Mouse (Mus musculus): ENCODE results near the gene Mydgf. TPM values are rescaled to one million over a fixed set of nuclear protein-coding genes. Genes with fewer than 3 reads are reported as not detected.

Mydgf gene
- polyA plus RNA-seq, 1 experiment from 2014 or later = 109 TPM

- Histone ChIP-seq H3K4me3 (ENCODE audit: low read length) (no peak overlapping the region), H3K4me2 (replicated peaks; ENCODE audit: low read depth, low read length) (no peak overlapping the region), H3K4me1 (ENCODE audit: insufficient read depth, low read length) (no peaks in the 10 kb centered on the region), H3K9ac (replicated peaks; ENCODE audit: low read length) (no peak overlapping the region), H3K9me3 (ENCODE audit: low read length) (no peaks in the 10 kb centered on the region), H3K27me3 (ENCODE audit: insufficient read depth, low read length) (no peaks in the 10 kb centered on the region), H3K27ac (ENCODE audit: low read length) (no peak overlapping the region), H3K36me3 (ENCODE audit: insufficient read depth, low read length) (peaks cover 66% of the 10 kb centered on the region)
- 69% methylated on average over 2 of the region's 2 CpGs for WGBS
- ATAC-seq (ENCODE audit: low FRiP score, low TSS enrichment) = no peak
These were observed 13.1 kb upstream of the Mydgf start for GRCm38 (mm10) chr17:56196860-56197259.

- no peaks in the 10 kb centered on the region for H3K4me1 ChIP-seq (ENCODE audit: insufficient read depth, low read length)
- no peak overlapping the region for H3K4me2 ChIP-seq (replicated peaks; ENCODE audit: low read depth, low read length)
- WGBS = 73% methylated on average over 13 of the region's 13 CpGs
- H3K36me3 ChIP-seq (ENCODE audit: insufficient read depth, low read length) = peaks cover 65% of the 10 kb centered on the region
- peak; percentile 55; the same call in 1 of the 2 replicates for ATAC-seq (ENCODE audit: low FRiP score, low TSS enrichment)
- no peak overlapping the region for H3K27ac ChIP-seq (ENCODE audit: low read length)
- no peak overlapping the region for H3K4me3 ChIP-seq (ENCODE audit: low read length)
- H3K9me3 ChIP-seq (ENCODE audit: low read length) = no peaks in the 10 kb centered on the region
- no peak overlapping the region for H3K9ac ChIP-seq (replicated peaks; ENCODE audit: low read length)
- H3K27me3 ChIP-seq (ENCODE audit: insufficient read depth, low read length) = no peaks in the 10 kb centered on the region
These were observed 11.0 kb upstream of the Mydgf start for GRCm38 (mm10) chr17:56194765-56195164.

- no peaks in the 10 kb centered on the region for H3K4me1 ChIP-seq (ENCODE audit: insufficient read depth, low read length)
- H3K27me3 ChIP-seq (ENCODE audit: insufficient read depth, low read length) = no peaks in the 10 kb centered on the region
- no peak overlapping the region for H3K4me2 ChIP-seq (replicated peaks; ENCODE audit: low read depth, low read length)
- H3K9me3 ChIP-seq (ENCODE audit: low read length) = no peaks in the 10 kb centered on the region
- ATAC-seq (ENCODE audit: low FRiP score, low TSS enrichment) = no peak
- H3K27ac ChIP-seq (ENCODE audit: low read length) = no peak overlapping the region
- WGBS = 90% methylated on average over 12 of the region's 12 CpGs
- no peak overlapping the region for H3K9ac ChIP-seq (replicated peaks; ENCODE audit: low read length)
- H3K4me3 ChIP-seq (ENCODE audit: low read length) = no peak overlapping the region
- peaks cover 68% of the 10 kb centered on the region for H3K36me3 ChIP-seq (ENCODE audit: insufficient read depth, low read length)
These were observed 10.6 kb upstream of the Mydgf start for GRCm38 (mm10) chr17:56194357-56194756.

GRCm38 (mm10) chr17:56191266-56191665, 7.5 kb upstream of the Mydgf start:
- H3K9me3 ChIP-seq (ENCODE audit: low read length) = no peaks in the 10 kb centered on the region
- no peak for ATAC-seq (ENCODE audit: low FRiP score, low TSS enrichment)
- H3K27me3 ChIP-seq (ENCODE audit: insufficient read depth, low read length) = no peaks in the 10 kb centered on the region
- H3K4me3 ChIP-seq (ENCODE audit: low read length) = no peak overlapping the region
- H3K4me1 ChIP-seq (ENCODE audit: insufficient read depth, low read length) = no peaks in the 10 kb centered on the region
- no peak overlapping the region for H3K27ac ChIP-seq (ENCODE audit: low read length)
- no peak overlapping the region for H3K9ac ChIP-seq (replicated peaks; ENCODE audit: low read length)
- H3K36me3 ChIP-seq (ENCODE audit: insufficient read depth, low read length) = peaks cover 64% of the 10 kb centered on the region
- 88% methylated on average over 6 of the region's 6 CpGs for WGBS
- no peak overlapping the region for H3K4me2 ChIP-seq (replicated peaks; ENCODE audit: low read depth, low read length)

- H3K36me3 ChIP-seq (ENCODE audit: insufficient read depth, low read length) = peaks cover 45% of the 10 kb centered on the region
- H3K9ac ChIP-seq (replicated peaks; ENCODE audit: low read length) = 0 out of 2 replicates have a peak overlapping the region, but pooled peaks have one; percentile 18
- ATAC-seq (ENCODE audit: low FRiP score, low TSS enrichment) = peak; percentile 71
- no peaks in the 10 kb centered on the region for H3K27me3 ChIP-seq (ENCODE audit: insufficient read depth, low read length)
- H3K27ac ChIP-seq (ENCODE audit: low read length) = peak overlapping the region; percentile 75
- H3K4me3 ChIP-seq (ENCODE audit: low read length) = no peak overlapping the region
- peak overlapping the region; percentile 19; the same call in 1 of the 2 replicates for H3K4me2 ChIP-seq (replicated peaks; ENCODE audit: low read depth, low read length)
- 15% methylated on average over 11 of the region's 11 CpGs for WGBS
- no peaks in the 10 kb centered on the region for H3K9me3 ChIP-seq (ENCODE audit: low read length)
- peaks cover 28% of the 10 kb centered on the region for H3K4me1 ChIP-seq (ENCODE audit: insufficient read depth, low read length)
These were observed 1.8 kb upstream of the Mydgf start for GRCm38 (mm10) chr17:56185281-56186141.

DNA sequence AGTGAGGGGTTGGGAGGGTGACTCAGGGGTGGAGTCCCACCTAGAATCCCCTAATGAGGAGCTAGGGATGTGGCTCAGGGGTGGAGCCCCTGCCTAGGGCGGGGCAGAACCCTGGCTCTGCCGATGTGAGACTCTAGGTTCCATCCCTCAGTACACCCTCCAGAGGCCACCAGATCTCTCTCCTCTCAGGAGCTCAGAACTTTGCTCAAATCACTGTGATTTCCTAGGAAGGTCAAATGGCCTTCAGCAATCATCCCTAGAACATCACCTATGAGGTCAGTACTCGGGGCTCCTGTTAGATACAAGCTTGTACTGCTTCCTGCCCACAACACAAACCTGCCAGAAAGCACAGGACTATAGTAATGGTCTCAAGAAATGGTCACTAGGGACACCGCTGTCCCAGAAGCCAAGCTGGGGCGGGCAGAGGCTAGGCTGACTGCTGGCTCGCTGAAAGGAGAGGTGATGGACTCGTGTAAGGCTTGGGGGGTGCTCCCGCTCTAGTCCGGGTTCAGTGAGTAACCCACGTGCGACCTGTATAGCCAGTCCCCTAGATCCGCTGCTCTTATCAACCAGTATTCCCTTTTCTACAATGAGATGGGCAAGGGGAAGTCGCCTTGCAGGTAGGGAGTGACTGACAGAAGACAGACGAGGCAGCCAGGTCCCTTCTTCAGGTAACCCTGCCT, 604 bp downstream of the Mydgf start:
- Histone ChIP-seq H3K36me3 (ENCODE audit: insufficient read depth, low read length) (peaks cover 28% of the 10 kb centered on the region), H3K4me2 (replicated peaks; ENCODE audit: low read depth, low read length) (peak overlapping the region; percentile 79)
- WGBS = 1% methylated on average over 14 of the region's 14 CpGs

DNA sequence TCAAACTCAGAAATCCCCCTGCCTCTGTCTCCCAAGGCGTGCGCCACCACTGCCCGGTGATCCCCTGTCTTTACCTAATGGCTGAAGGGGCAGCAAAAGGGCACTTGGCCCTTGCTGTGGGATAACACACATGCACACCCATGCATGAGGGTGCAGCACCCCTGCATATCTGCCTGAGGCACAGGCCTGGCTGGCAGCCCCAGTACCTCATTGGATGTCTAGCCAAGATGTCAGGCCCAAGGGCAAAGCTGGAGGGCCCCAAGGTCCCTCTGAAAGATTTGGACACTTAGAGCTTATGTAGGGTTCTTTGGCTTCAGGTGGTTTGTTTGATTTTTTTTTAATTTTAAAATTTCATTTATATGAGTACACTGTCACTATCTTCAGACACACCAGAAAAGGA, 8.3 kb downstream of the Mydgf start:
- H3K4me3 ChIP-seq (ENCODE audit: low read length) = no peak overlapping the region
- no peak overlapping the region for H3K4me2 ChIP-seq (replicated peaks; ENCODE audit: low read depth, low read length)
- ATAC-seq (ENCODE audit: low FRiP score, low TSS enrichment) = no peak
- peaks cover 27% of the 10 kb centered on the region for H3K36me3 ChIP-seq (ENCODE audit: insufficient read depth, low read length)
- H3K9me3 ChIP-seq (ENCODE audit: low read length) = no peaks in the 10 kb centered on the region
- WGBS = 100% methylated on average over 3 of the region's 3 CpGs
- no peak overlapping the region for H3K9ac ChIP-seq (replicated peaks; ENCODE audit: low read length)
- no peak overlapping the region for H3K27ac ChIP-seq (ENCODE audit: low read length)
- no peaks in the 10 kb centered on the region for H3K27me3 ChIP-seq (ENCODE audit: insufficient read depth, low read length)
- no peaks in the 10 kb centered on the region for H3K4me1 ChIP-seq (ENCODE audit: insufficient read depth, low read length)

More for the DNA sequence above, 604 bp downstream of the Mydgf start:
- Histone ChIP-seq H3K27me3 (ENCODE audit: insufficient read depth, low read length) (no peaks in the 10 kb centered on the region), H3K4me1 (ENCODE audit: insufficient read depth, low read length) (peaks cover 28% of the 10 kb centered on the region), H3K9ac (replicated peaks; ENCODE audit: low read length) (peak overlapping the region; percentile 84), H3K27ac (ENCODE audit: low read length) (peak overlapping the region; percentile 73), H3K4me3 (ENCODE audit: low read length) (peak overlapping the region; percentile 90), H3K9me3 (ENCODE audit: low read length) (no peaks in the 10 kb centered on the region)
- ATAC-seq (ENCODE audit: low FRiP score, low TSS enrichment) = peak; percentile 3

DNA sequence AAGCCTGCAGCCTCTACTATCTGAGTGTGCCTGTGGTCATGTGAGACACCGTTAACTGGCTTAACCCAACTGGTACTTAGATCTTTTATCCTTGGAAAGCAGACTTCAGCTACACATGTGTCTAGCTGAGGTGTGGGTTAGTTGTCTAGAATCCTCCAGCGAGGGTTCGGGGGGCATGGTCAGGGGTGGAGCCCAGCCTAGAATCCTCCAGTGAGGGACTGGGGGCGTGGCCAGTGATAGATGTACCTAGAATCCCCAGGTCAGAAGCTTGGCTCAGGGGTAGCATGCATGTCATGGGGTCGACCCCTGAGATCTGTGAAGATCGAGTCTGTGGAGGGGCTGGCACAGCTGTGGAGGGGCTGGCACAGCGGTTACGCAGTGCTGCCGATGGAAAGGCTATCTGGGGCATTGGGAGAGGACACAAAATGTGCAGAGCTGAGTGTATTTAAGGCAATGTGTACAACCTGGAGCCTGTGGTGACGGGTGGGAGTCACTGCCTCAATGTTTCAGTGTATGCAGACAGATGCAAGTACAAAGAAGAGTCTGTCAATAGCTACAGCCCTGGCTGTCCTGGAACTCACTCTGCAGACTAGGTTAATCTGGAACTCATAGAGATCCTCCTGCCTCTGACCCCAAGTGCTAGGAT, 10.2 kb downstream of the Mydgf start:
- Histone ChIP-seq H3K4me3 (ENCODE audit: low read length) (no peak overlapping the region), H3K9me3 (ENCODE audit: low read length) (no peaks in the 10 kb centered on the region), H3K9ac (replicated peaks; ENCODE audit: low read length) (no peak overlapping the region), H3K36me3 (ENCODE audit: insufficient read depth, low read length) (peaks cover 22% of the 10 kb centered on the region), H3K27me3 (ENCODE audit: insufficient read depth, low read length) (no peaks in the 10 kb centered on the region), H3K4me1 (ENCODE audit: insufficient read depth, low read length) (no peaks in the 10 kb centered on the region), H3K27ac (ENCODE audit: low read length) (no peak overlapping the region), H3K4me2 (replicated peaks; ENCODE audit: low read depth, low read length) (no peak overlapping the region)
- ATAC-seq (ENCODE audit: low FRiP score, low TSS enrichment) = no peak
- WGBS = 50% methylated on average over 10 of the region's 10 CpGs

GRCm38 (mm10) chr17:56171881-56172280, 11.8 kb downstream of the Mydgf start:
- Histone ChIP-seq H3K27ac (ENCODE audit: low read length) (no peak overlapping the region), H3K4me2 (replicated peaks; ENCODE audit: low read depth, low read length) (no peak overlapping the region), H3K9ac (replicated peaks; ENCODE audit: low read length) (no peak overlapping the region), H3K4me1 (ENCODE audit: insufficient read depth, low read length) (no peaks in the 10 kb centered on the region), H3K4me3 (ENCODE audit: low read length) (no peak overlapping the region), H3K36me3 (ENCODE audit: insufficient read depth, low read length) (peaks cover 9% of the 10 kb centered on the region), H3K9me3 (ENCODE audit: low read length) (no peaks in the 10 kb centered on the region), H3K27me3 (ENCODE audit: insufficient read depth, low read length) (no peaks in the 10 kb centered on the region)
- no peak for ATAC-seq (ENCODE audit: low FRiP score, low TSS enrichment)
- WGBS = 90% methylated on average over 17 of the region's 17 CpGs

Data from kidney, embryonic 16.5 days (tissue).